Mouse (Mus musculus) liver, adult (tissue): ENCODE results near the gene Ints3.

Experiments used
- GATA4 ChIP-seq: IDR thresholded peaks from 2 replicates; pipeline ENCODE4 v1.6.1; 2014; ENCODE audit warnings: mild to moderate bottlenecking, low read length; ENCODE audit not compliant: insufficient replicate concordance

The Ints3 gene

DNA sequence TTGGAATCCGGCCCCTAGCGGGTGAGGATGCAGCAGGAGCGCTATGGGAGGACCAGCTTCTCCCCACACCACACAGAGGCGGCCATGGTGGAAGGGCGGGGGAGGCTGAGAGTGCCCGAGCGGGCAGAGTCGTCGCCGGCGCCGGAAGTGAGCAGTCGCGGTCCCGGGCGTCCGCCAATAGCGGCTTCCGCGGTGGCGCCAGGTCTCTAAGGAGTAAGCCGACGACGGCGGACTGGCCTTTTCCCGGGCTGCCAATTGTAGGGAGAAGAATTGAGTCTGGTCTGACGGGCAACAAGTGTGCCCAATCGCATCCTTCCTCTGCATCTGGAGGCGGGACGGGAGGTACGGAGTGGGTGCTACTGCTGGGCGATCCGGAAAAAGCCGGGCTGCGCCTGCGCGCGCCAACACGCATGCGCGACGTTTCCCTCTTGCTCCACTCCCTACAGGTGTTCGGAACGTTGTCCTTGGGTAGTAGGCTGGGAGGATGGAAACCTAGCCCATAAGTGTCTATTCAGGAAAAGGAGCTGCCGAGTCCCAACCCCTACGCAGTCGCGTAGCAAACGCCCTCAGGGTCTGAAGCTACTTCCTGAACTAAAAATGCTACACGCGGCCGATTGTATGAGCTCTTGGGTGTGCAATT, at the start of gene Ints3:
TSS of gene Ints3 (minus strand) at position 242 of the 640 bp plus-strand sequence.
- TF ChIP-seq GATA4 = peak; percentile 70; the same call in 1 of the 2 replicates

DNA sequence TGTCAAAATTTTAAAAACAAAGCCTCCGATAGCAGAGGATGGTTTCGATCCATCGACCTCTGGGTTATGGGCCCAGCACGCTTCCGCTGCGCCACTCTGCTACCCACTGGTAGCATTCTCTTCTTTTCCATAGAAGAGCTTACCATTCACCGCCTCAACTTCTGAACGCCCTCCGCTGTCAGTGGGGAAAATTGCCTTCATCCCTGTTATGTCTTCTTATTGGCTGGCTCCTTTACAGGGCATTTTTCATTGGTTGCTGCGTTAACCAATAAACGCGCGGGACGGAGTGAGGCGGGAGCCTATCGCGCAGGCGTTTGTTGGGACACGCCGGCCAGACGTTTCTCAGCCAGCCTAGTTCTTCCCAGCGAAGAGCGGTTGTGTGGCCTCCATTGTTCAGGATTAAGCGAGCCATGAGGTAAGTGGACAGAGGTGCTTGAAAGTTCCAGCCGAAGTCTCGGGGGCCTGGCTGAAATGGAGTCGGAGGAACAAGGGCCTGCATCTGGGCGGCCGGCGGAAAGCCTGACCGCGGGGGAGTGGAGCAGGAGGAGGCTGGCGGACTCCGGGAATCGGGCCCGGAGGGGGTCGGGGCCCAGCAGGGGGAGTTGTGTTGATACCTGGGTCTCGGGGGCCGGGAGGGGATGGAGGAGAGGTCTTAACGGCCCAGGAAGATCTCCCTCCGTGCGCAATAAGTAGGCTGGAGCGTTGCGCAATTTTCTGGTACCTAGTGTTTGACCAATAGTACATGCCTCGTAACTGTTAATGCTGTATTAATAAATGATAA, 42.6 kb upstream of the Ints3 start, which contains the start of gene Ilf2:
TSS of gene Ilf2 (plus strand) at position 296 of the 781 bp plus-strand sequence.
- peak; percentile 7; the same call in 1 of the 2 replicates for TF ChIP-seq GATA4

DNA sequence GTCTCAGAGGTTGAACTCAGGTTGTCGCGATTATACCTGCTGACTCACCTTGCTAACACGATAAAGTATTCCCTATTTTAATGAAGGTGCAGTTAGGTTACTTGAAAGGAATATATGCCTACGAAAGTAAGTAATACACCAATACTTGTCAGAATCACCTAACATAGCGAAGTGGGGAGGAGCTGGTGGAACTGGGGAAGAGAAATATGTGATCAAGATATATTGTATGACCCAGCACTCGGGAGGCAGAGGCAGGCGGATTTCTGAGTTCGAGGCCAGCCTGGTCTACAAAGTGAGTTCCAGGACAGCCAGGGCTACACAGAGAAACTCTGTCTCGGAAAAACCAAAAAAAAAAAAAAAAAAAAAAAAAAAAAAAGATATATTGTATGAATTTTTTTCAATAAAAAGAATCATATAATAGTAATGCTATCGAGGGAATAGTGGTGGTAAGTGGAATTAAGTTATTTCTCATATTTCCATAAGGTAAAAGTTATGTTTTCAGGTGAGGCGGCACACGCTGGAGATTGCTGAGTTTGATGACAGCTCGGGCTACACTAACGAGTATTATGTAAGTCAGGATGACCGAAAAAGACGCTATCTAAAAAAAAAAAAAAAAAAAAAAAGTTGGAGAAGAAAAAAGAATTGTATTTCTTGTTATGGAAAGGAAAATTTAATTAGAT, 41.9 kb upstream of the Ints3 start:
- TF ChIP-seq GATA4 = no peak

DNA sequence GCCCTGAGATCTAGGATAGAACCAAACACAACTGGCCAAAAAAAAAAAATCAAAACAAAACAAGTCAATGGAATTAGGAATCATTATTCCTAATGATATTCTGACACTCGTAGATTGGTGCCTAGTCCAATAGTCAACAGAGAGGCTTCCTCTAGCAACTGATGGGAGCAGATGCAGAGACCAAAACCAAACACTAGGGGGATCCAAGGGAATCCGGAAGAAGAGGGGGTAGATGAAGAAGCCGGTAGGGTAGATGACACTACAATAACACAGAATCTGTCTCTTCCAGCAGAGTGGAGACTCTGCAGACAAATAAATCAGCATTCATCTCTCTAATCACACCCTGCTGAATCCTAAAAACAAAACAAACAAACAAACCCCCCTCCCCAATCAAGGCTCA, 38.8 kb upstream of the Ints3 start:
- no peak for TF ChIP-seq GATA4

DNA sequence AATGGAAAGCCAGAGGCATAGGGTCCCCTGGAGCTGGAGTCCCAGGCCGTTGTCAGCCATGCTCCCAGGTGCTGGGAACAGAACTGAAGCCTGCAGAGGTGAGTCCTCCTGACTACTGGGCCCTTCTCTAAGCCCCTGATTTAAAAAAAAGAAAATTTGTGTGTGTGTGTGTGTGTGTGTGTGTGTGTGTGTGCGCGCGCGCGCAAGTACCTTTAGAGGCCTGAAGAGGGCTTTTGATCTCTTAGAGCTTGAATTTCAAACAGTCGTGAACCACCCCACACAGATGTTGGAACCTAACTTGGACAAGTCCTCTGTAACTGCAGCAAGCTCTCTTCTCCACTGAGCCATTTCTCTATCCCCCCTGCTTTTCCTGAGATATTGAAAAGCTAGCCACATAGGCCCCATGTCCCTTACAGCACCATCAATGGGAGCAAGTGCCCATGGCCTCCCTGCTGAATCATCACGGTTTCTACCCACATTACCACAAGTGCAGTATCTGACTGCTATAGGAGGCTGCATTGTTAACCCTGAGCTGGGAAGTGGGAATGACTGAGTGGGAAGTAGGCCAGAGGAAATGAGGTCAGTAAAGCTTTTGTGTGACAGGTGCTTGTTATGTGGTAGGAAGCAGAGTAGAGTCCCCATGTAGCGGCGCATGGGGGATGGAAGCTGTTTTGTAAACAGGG, 34.3 kb upstream of the Ints3 start:
- TF ChIP-seq GATA4 = no peak

DNA sequence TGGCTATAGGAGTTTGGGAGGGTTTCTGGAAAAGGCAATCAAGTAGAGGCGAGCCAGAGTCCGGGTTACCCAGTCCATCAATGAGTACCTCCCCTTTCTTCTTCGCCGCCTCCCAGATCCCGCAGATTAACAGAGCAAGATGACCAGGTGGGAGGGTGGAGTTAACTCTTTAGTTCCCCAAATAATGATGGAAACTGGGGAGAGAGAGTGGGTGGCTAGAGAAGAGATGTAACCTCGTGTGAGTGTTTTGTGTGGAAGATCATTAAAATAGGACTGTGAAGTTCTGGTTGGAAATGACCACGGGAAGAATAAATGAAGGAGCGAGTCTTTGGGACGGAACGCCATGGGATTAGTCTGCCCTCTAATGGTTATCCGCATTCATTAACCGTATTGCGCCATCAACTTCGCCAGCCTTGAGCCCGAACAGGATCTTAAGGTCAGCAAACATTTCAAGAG, 32.9 kb upstream of the Ints3 start:
- TF ChIP-seq GATA4 = no peak

DNA sequence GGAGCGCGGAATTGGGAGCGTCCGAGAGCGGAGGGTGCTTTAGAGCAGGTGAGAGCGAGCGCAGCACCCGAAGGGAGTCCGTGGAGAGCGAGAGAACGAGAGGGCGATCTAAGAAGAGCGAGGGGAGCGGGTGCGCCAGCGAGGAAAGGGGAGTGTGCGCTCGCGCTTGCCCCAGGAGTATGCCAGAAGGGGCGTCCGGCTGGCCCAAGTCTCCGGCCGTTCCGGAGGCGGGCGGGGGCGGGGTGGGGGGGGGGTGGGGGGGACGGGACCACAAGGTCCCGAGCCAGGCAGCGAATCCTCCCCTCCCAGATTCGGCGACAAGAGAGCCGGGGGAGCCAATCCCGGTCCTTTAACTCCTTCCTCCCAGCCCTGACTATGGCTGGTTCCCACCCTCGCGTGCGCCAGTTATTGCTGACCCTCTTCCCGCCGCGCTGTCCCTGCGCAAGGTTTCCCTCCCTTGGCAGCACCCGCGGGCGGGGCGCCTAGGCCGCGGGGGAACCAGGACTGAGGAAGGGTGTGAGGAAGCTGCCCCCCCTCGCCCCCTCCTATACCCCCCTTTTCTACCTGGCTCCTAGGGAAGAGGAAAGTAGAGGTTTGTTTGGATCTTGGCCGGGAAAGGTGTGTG, 32.4 kb upstream of the Ints3 start, which contains the start of gene Npr1:
TSS of gene Npr1 (minus strand) at position 181 of the 625 bp plus-strand sequence.
- no peak for TF ChIP-seq GATA4

DNA sequence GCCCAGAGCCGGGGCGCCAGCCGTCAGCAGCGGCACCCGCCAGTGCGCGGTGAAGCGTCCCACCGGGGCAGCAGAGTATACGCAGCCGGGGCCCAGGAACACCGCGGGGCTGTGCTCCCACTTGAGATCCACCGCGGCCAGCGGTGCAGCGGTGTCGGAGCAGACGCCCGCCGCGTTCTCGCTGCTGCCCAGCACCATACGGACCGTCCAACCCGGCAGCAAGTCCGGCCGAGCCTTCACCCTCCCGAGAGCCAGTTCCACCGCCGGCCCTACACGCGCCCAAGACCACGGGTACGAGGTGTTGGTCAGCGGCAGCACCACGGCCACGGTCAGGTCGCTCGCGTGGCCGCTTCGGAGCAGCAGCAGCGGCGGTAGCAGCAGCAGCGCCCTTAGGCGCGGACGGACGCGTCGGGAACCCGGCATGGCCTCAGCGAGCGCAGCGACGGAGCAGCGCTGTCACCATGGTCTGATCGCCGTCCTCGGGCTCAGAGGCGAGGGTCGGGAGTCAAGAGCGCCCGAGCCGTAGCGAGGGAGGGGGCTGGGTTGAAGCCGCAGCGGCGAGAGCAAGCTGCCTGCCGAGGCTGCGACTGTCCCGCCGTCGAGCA, 31.8 kb upstream of the Ints3 start:
- TF ChIP-seq GATA4 = no peak

DNA sequence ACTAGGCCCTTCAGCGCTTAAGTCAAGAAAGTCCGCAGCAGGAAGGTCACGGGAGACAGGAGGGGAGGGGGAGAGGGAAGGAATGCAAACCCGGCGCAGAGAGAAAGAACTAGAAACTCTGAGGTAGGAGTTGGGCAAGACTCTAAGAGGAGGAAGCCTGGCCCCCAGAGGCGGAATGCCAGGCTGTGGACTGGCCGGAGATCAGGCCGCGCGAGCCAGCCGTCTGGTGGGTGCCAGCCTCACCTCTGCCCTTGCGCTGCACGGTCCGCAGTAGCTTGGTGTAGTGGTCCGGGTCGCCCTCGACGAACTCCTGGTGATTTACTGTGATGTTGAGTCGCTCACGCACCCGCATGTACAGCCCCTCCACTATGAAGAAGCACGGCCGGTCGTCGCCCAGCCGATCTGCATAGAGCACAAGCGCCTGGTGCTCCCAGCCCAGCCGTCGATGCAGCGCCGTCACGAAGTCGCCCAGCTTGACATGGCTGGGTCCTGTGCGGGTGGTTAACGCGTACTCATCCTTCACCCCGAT, 31.2 kb upstream of the Ints3 start:
- TF ChIP-seq GATA4 = no peak

DNA sequence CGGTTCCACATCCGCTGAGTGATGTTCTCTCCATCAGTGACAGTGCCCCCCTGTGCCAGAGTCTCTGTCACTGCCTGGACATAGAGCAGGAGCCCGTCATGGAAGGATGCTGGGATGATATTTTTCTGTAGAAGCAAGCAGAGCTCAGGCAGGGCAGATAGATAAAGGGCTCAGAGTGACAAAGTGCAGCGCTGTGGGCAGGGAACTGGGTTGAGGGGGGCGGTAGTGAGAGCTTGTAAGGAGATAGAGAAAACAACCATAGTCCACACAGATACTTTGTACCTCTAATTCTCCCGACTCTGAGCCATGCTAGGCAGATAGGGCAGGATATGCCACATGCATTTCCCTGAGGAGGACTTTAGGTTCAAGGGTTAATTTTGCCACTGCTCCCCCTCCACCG, 29.2 kb upstream of the Ints3 start:
- TF ChIP-seq GATA4 = no peak

DNA sequence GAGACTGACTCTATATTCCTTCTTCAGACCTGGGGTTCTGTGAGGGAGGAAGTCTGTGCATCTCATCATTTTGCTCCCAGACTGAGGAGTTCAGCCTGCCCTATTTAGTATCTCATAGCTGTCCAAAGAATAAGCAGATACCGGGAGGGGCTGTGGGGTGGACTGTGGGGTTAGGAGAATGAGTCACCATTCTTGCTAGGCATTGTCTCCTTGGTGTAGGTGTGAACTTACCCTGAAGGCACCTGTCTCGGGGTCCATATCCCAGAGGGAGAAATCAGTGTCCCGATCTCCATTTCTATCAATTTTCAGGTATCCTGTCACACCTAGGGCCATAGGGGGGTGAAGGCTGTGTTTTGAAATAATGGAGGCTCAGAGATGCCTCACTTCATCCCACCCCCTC, 28.5 kb upstream of the Ints3 start:
- no peak for TF ChIP-seq GATA4

DNA sequence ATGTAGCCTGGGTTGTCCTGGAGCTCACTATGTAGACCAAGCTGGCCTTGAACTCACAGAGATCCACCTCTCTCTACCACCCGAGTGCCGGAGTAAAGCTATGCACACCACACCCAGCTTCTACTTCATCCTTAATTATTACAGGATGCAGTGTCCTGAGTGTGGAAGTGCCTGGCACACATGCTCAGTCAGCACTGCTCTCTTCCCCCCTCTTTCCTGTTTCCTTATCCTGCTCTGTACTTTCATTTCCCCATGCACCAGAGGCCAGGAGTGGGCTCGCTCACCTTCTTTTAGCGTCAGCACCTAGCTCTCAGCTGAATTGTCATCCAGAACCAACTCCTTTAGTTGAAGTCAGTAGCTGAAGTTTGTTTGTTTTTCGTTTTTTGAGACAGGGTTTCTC, 26.9 kb upstream of the Ints3 start:
- no peak; the same call in 1 of the 2 replicates for TF ChIP-seq GATA4

DNA sequence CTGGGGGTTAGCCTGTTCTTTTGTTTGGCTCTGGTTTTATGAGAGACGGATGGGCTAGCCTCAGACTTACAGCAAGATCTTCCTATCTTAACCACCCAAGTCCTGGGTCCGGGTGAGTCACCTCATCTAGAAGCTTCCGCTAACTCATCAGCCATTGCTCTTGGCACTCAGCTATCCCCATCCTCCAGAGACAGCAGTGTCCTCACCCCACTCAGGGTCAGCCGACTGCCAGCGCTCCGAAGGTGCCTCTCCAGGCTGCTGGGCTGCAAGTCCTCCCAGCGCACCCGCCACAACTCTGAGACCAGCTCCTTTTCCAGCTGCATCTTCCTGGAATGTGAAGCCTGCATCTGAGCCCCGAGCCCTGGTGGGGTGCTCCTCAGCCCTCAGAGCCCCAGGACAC, 26.3 kb upstream of the Ints3 start:
- TF ChIP-seq GATA4 = no peak

DNA sequence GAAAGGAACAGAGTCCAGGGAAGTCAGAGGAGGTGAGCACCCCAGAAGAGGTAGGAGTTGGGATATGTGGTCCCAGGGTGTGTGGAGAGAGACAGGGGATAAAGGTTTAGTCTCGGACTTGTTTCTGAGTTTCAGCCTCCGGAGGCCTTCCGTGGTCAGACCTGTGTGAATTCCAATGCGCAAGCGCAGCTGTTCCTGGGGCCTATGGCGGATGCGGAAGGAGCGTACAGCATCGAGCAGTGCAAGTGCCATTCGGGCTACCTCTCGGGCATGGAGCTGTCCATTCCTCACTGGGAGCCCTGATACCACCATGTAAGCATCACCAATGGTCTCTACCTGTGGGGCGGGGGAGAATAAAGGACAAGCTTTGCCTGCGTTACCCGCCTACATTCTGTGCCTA, 21.5 kb upstream of the Ints3 start:
- TF ChIP-seq GATA4 = no peak
